Mouse (Mus musculus) forebrain, embryonic 16.5 days (tissue): ENCODE results near the gene Tmprss13. TPM values are rescaled to one million over a fixed set of nuclear protein-coding genes. Genes with fewer than 3 reads are reported as not detected.

ENCODE experiments used
- ATAC-seq: fragments of 200-750 bp; cut with Nextera tagmentation; 2 replicates; pipeline ENCODE4 v1.8.0; 2017; ENCODE audit warnings: mild to moderate bottlenecking, moderate library complexity
- H3K27ac ChIP-seq: fragments of 300-500 bp; sonication (generic); 2 replicates; pipeline ENCODE4 v1.5.1; 2014; ENCODE audit warnings: low read length, control low read depth
- H3K27me3 ChIP-seq: fragments of 300-500 bp; sonication (generic); replicated peaks from 2 replicates; pipeline ENCODE4 v1.6.1; 2014; ENCODE audit warnings: low read length; ENCODE audit not compliant: control insufficient read depth, insufficient read depth
- H3K36me3 ChIP-seq: fragments of 300-500 bp; sonication (generic); 2 replicates; pipeline ENCODE4 v1.6.1; 2014; ENCODE audit not compliant: control insufficient read depth, insufficient read depth
- H3K4me1 ChIP-seq: fragments of 300-500 bp; sonication (generic); replicated peaks from 2 replicates; pipeline ENCODE4 v1.6.1; 2014; ENCODE audit warnings: low read length; ENCODE audit not compliant: control insufficient read depth, insufficient read depth
- H3K4me2 ChIP-seq: fragments of 300-500 bp; sonication (generic); 2 replicates; pipeline ENCODE4 v1.6.1; 2014; ENCODE audit warnings: mild to moderate bottlenecking, low read length, control low read depth
- H3K4me3 ChIP-seq: fragments of 300-500 bp; sonication (generic); replicated peaks from 2 replicates; pipeline ENCODE4 v1.5.1; 2014; ENCODE audit warnings: mild to moderate bottlenecking, low read length, control low read depth
- H3K9ac ChIP-seq: fragments of 300-500 bp; sonication (generic); replicated peaks from 2 replicates; pipeline ENCODE4 v1.6.1; 2014; ENCODE audit warnings: low read depth, low read length, control low read depth
- H3K9me3 ChIP-seq: fragments of 300-500 bp; sonication (generic); 2 replicates; pipeline ENCODE4 v1.6.1; 2016; ENCODE audit warnings: low read length; ENCODE audit not compliant: control insufficient read depth
- WGBS: fragments of 180-500 bp; shearing (Covaris S2); extraction: QIAGEN DNeasy Blood & Tissue Kit; methylation state at CpG from one replicate; pipeline ENCODE4 v1.1.7; 2014; 5-methylcytosine and 5-hydroxymethylcytosine counted together
- polyA plus RNA-seq: library from polyadenylated mRNA; unstranded; fragments of >200 nt; fragmentation: Nextera tagmentation; extraction: Ambion mirVana; gene quantifications from 2 replicates; pipeline ENCODE4 v1.2.1, GENCODE M21; 2015

Gene Tmprss13
- polyA plus RNA-seq, 1 experiment from 2014 or later: not detected

DNA sequence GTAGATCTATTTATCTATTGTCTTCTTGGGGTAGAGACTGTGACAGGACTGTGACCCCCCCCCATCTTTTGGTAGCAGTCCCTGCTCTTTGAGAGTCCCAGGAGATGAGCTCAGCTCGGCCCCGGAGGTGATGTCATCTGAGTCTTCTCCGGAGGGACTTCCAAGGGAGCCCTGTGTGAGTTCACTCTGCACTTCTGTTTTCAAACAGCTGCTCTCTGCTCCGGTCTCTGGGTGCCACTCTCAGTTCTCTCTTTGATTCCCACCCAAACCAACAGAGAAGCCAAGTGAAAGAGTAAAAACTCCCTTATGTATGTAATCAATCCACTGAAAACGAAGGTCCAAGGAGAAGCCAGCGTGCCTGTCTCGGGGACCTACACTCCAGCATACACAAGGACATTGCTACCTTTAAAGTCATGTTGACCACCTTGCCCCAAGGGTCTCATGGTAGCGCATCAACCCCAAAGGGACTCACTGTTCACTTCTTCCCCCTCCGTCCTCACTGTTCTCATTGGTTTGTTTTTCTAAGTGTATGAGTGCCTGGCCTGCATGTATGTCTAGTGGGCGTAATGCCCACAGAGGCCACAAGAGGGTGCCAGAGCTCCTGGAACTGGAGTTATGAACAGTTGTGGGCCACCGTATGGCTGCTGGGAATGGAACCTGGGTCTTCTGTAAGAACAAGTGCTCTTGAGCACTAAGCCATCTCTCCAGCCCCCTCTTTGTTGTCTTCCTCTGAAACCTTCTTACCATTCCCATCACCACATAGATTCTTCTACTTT lies 19.5 kb upstream of the Tmprss13 start:
- WGBS: 79% methylated on average over 11 of the region's 11 CpGs
- no peak for ATAC-seq
- H3K36me3 ChIP-seq: no peaks in the 10 kb centered on the region
- H3K27me3 ChIP-seq: no peaks in the 10 kb centered on the region
- no peak overlapping the region for H3K4me3 ChIP-seq
- H3K27ac ChIP-seq: no peak overlapping the region
- H3K9me3 ChIP-seq: no peaks in the 10 kb centered on the region
- peaks cover 6% of the 10 kb centered on the region; the same call in 1 of the 2 replicates for H3K4me1 ChIP-seq
- no peak overlapping the region for H3K9ac ChIP-seq
- no peak overlapping the region for H3K4me2 ChIP-seq

DNA sequence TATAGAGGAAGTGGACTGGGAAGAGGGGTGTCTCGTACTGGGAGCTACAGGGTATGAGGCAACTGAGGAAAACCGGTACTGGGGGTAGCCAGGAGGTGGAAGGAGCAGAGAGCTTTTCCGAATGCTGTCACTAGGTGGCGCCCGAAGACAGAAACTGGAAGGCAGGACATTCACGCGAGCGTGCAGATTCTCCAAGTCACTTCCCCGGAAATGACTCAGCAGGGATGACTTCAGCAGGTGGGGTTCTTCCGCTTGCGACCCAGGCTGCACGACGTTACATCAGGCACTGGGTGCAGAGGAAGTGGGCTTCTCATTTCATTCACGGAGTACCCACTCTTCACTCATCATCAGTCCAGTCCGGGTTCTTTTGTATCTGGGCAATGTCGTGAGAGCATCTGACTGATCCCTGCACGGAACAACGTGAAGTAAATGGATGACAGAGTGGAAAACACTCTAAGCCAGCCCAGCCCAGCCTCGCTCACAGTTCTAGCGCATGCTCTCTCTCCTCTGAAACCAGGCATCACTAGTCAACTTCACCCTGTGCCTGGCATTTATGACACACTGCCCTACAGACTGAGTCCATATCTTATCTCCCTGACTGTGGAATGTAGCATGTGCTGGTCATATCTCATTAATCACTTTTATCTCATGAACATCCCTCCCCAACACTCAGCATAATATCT lies 18.3 kb upstream of the Tmprss13 start:
- Histone ChIP-seq H3K4me3 (peak overlapping the region; percentile 40), H3K9me3 (no peaks in the 10 kb centered on the region), H3K27me3 (no peaks in the 10 kb centered on the region), H3K27ac (peak overlapping the region; percentile 73), H3K4me2 (peak overlapping the region; percentile 60), H3K36me3 (no peaks in the 10 kb centered on the region), H3K4me1 (peaks cover 6% of the 10 kb centered on the region; the same call in 1 of the 2 replicates), H3K9ac (peak overlapping the region; percentile 58)
- 17% methylated on average over 20 of the region's 20 CpGs for WGBS
- peak; percentile 96 for ATAC-seq

DNA sequence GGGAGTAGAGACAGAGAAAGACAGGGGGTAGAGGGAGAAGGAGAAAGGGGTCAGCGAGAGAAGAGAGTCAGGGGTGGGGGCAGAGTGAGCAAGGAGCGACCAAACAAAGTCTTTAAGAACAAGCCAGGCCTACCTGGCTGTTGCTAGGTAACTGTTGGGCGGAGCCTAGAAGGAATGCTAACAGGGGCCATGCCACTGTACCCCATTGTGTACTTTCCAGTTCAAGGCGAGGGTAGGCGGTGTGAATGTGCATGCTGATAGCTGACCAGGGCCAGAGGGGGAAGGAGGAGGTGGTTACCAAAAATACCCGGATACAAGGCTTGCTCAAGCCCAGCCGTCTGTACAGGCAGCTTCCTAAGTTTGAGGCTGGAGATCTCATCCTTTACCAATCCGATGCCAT lies 17.1 kb upstream of the Tmprss13 start:
- H3K9ac ChIP-seq: no peak overlapping the region
- no peak overlapping the region for H3K4me2 ChIP-seq
- no peak overlapping the region for H3K27ac ChIP-seq
- no peak for ATAC-seq
- H3K27me3 ChIP-seq: no peaks in the 10 kb centered on the region
- peaks cover 6% of the 10 kb centered on the region; the same call in 1 of the 2 replicates for H3K4me1 ChIP-seq
- no peaks in the 10 kb centered on the region for H3K9me3 ChIP-seq
- no peaks in the 10 kb centered on the region for H3K36me3 ChIP-seq
- WGBS: 92% methylated on average over 8 of the region's 8 CpGs
- no peak overlapping the region for H3K4me3 ChIP-seq

DNA sequence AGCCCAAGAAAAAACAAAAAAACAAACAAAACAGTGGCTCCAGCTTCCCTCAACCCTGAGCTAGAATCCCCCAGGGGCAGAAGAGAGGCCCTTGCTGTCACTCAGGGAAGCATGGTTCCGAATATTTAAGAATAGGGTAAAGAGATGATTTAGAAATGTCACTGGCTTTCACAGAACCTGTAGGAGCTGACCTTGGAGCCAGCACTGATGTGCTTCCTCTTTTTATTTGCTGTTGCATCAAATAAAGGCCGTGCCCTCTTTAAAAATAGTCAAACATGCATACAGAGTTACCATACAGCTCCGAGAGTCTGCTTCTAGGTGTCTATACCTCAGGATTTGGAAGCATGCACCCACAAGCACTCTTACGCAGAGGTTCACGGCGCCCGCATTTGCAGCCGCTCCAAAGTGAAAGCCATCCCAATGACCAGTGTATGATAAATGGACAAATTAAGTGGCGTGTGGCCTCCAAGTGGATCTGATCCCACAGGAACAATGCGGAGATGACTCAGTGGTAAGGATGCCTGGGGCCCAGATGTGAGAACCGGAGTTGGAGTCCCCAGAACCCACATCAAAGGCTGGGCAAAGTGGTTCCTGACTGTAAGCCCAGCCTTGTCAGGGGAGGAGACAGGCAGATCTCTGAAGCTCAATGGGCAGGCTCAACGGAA lies 12.0 kb upstream of the Tmprss13 start:
- Histone ChIP-seq H3K9me3 (no peaks in the 10 kb centered on the region), H3K9ac (no peak overlapping the region), H3K4me2 (no peak overlapping the region), H3K4me1 (no peaks in the 10 kb centered on the region), H3K36me3 (no peaks in the 10 kb centered on the region), H3K4me3 (no peak overlapping the region), H3K27me3 (no peaks in the 10 kb centered on the region), H3K27ac (no peak overlapping the region)
- 85% methylated on average over 12 of the region's 12 CpGs for whole genome bisulfite sequencing
- no peak for ATAC-seq

DNA sequence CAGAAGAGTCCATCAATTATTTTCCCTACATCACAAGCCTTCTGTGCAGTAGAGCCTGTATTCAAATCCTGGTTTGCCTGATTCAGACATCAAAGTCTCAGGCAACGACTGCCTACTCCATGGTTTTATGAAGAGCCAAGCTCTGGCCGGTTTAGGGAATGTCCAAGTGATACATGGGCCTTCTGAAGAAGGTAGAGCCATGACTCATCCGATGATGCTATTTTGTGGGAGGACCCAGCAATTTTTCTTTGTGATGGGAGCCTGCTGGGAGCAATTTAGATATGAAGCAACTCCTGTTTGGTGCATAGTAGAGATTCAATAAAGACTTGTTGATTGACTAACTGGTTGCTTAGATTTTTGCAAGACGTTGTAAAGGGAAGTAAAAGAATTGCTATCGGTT lies 10.4 kb upstream of the Tmprss13 start:
- no peaks in the 10 kb centered on the region for H3K9me3 ChIP-seq
- H3K4me1 ChIP-seq: no peaks in the 10 kb centered on the region
- WGBS: 90% methylated on average over 5 of the region's 5 CpGs
- no peak overlapping the region for H3K4me2 ChIP-seq
- no peak overlapping the region for H3K4me3 ChIP-seq
- H3K9ac ChIP-seq: no peak overlapping the region
- no peaks in the 10 kb centered on the region for H3K36me3 ChIP-seq
- H3K27me3 ChIP-seq: no peaks in the 10 kb centered on the region
- H3K27ac ChIP-seq: no peak overlapping the region
- ATAC-seq: no peak

- H3K4me1 ChIP-seq: no peaks in the 10 kb centered on the region
- H3K9me3 ChIP-seq: no peaks in the 10 kb centered on the region
- ATAC-seq: no peak
- no peak overlapping the region for H3K9ac ChIP-seq
- 88% methylated on average over 6 of the region's 6 CpGs for WGBS
- H3K27ac ChIP-seq: no peak overlapping the region
- H3K27me3 ChIP-seq: no peaks in the 10 kb centered on the region
- no peaks in the 10 kb centered on the region for H3K36me3 ChIP-seq
- no peak overlapping the region for H3K4me2 ChIP-seq
- H3K4me3 ChIP-seq: no peak overlapping the region
Observed at GRCm38 (mm10) chr9:45311858-45312257, 7.0 kb upstream of the Tmprss13 start.

DNA sequence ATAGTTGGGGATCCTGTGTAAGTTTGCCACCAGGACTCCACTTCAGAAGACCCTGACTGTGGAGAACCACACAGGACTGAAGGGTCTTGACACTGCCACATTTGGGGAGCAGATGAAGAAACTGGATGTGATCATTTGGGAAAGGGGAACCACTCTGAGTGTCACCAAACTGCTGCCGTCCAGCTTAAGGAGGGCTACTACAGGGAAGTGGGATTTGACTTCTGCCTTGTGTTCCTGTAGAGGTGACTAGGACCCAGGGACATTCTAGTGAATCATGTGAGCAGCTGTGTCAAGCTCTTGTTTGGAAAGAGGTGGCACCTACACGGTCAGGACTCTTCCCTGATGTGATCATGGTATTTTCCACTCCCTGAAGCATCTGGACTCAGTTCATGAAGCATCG lies 5.0 kb upstream of the Tmprss13 start:
- Histone ChIP-seq H3K4me1 (no peaks in the 10 kb centered on the region), H3K27ac (no peak overlapping the region), H3K36me3 (no peaks in the 10 kb centered on the region), H3K27me3 (no peaks in the 10 kb centered on the region), H3K4me2 (no peak overlapping the region), H3K9ac (no peak overlapping the region), H3K9me3 (no peaks in the 10 kb centered on the region), H3K4me3 (no peak overlapping the region)
- WGBS: 87% methylated on average over 3 of the region's 3 CpGs
- no peak for ATAC-seq

- Histone ChIP-seq H3K27ac (no peak overlapping the region), H3K27me3 (no peaks in the 10 kb centered on the region), H3K9ac (no peak overlapping the region), H3K4me3 (no peak overlapping the region), H3K9me3 (no peaks in the 10 kb centered on the region), H3K4me2 (no peak overlapping the region), H3K36me3 (no peaks in the 10 kb centered on the region), H3K4me1 (no peaks in the 10 kb centered on the region)
- ATAC-seq: no peak
- WGBS: 87% methylated on average over 3 of the region's 3 CpGs
Observed at GRCm38 (mm10) chr9:45317635-45318034, 1.3 kb upstream of the Tmprss13 start.

DNA sequence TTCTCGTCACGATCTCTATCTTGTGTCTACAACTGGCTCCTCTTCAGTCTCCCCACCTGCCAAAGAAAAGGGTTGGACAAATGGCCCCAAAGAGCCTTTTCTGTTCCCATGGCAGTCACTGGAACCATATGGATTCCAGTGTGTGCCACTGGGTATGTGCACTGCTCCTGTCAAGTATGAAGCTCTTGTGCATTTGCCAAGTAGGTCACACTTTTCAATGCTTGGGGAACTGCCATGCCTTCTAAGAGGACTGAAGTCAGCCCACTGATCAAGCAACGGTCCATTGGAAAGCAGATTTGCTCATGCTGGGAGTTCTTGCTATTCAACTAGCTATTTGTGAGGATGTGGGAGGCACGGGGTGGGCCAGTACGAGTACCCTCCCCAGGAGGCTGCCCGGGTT lies 2.6 kb downstream of the Tmprss13 start:
- Histone ChIP-seq H3K4me3 (no peak overlapping the region), H3K36me3 (no peaks in the 10 kb centered on the region), H3K9me3 (no peaks in the 10 kb centered on the region), H3K27ac (no peak overlapping the region), H3K4me1 (no peaks in the 10 kb centered on the region), H3K27me3 (no peaks in the 10 kb centered on the region), H3K4me2 (no peak overlapping the region), H3K9ac (no peak overlapping the region)
- ATAC-seq: no peak
- WGBS: 79% methylated on average over 6 of the region's 6 CpGs
